Mouse (Mus musculus) liver, embryonic 16.5 days (tissue): ENCODE results near the gene Tldc1. TPM values are rescaled to one million over a fixed set of nuclear protein-coding genes. Genes with fewer than 3 reads are reported as not detected.

Source experiments
- ATAC-seq: fragments of 200-750 bp; cut with Nextera tagmentation; 2 replicates; pipeline ENCODE4 v1.8.0; 2017; ENCODE audit warnings: low read depth, mild to moderate bottlenecking, moderate number of reproducible peaks, moderate library complexity
- H3K27ac ChIP-seq: fragments of 300-500 bp; sonication (generic); 2 replicates; pipeline ENCODE4 v1.5.1; 2014; ENCODE audit warnings: mild to moderate bottlenecking, low read length
- H3K27me3 ChIP-seq: fragments of 300-500 bp; sonication (generic); 2 replicates; pipeline ENCODE4 v1.6.1; 2014; ENCODE audit warnings: low read depth, low read length, mixed read lengths; ENCODE audit not compliant: control insufficient read depth, insufficient read depth
- H3K36me3 ChIP-seq: fragments of 300-500 bp; sonication (generic); 2 replicates; pipeline ENCODE4 v1.6.1; 2014; ENCODE audit warnings: mild to moderate bottlenecking; ENCODE audit not compliant: control insufficient read depth, insufficient read depth
- H3K4me1 ChIP-seq: fragments of 300-500 bp; sonication (generic); 2 replicates; pipeline ENCODE4 v1.6.1; 2014; ENCODE audit warnings: low read depth, low read length, mixed read lengths; ENCODE audit not compliant: control insufficient read depth
- H3K4me2 ChIP-seq: fragments of 300-500 bp; sonication (generic); 2 replicates; pipeline ENCODE4 v1.6.1; 2014; ENCODE audit warnings: low read depth, low read length, mixed read lengths
- H3K4me3 ChIP-seq: fragments of 300-500 bp; sonication (generic); 2 replicates; pipeline ENCODE4 v1.5.1; 2014; ENCODE audit warnings: low read depth, mild to moderate bottlenecking, low read length
- H3K9ac ChIP-seq: fragments of 300-500 bp; sonication (generic); 2 replicates; pipeline ENCODE4 v1.6.1; 2014; ENCODE audit warnings: low read depth, low read length
- H3K9me3 ChIP-seq: fragments of 300-500 bp; sonication (generic); replicated peaks from 2 replicates; pipeline ENCODE4 v1.6.1; 2016; ENCODE audit warnings: low read length; ENCODE audit not compliant: control insufficient read depth
- WGBS: fragments of 180-500 bp; shearing (Covaris S2); extraction: QIAGEN DNeasy Blood & Tissue Kit; methylation state at CpG from one replicate; pipeline ENCODE4 v1.1.7; 2014; ENCODE audit not compliant: insufficient replicate concordance; 5-methylcytosine and 5-hydroxymethylcytosine counted together
- polyA plus RNA-seq: library from polyadenylated mRNA; unstranded; fragments of >200 nt; fragmentation: Nextera tagmentation; extraction: Ambion mirVana; gene quantifications from 2 replicates; pipeline ENCODE4 v1.2.1, GENCODE M21; 2015

The Tldc1 gene
- polyA plus RNA-seq, 1 experiment from 2014 or later: 4.7 TPM

GRCm38 (mm10) chr8:119791804-119792704, 13.8 kb upstream of the Tldc1 start:
- ATAC-seq: peak; percentile 86
- WGBS: 36% methylated on average over 16 of the region's 16 CpGs
- Histone ChIP-seq H3K4me1 (peaks cover 14% of the 10 kb centered on the region; the same call in 1 of the 2 replicates), H3K9ac (no peak overlapping the region), H3K4me3 (no peak overlapping the region), H3K9me3 (no peaks in the 10 kb centered on the region), H3K27me3 (no peaks in the 10 kb centered on the region), H3K27ac (peak overlapping the region; percentile 57; the same call in 1 of the 2 replicates), H3K4me2 (no peak overlapping the region), H3K36me3 (no peaks in the 10 kb centered on the region)

- no peak overlapping the region for H3K9ac ChIP-seq
- no peaks in the 10 kb centered on the region for H3K27me3 ChIP-seq
- H3K9me3 ChIP-seq: no peaks in the 10 kb centered on the region
- no peaks in the 10 kb centered on the region for H3K36me3 ChIP-seq
- H3K4me3 ChIP-seq: no peak overlapping the region
- 67% methylated on average over 7 of the region's 7 CpGs for WGBS
- no peak overlapping the region for H3K4me2 ChIP-seq
- peaks cover 15% of the 10 kb centered on the region for H3K4me1 ChIP-seq
- H3K27ac ChIP-seq: no peak overlapping the region
- no peak for ATAC-seq
Measured at GRCm38 (mm10) chr8:119789581-119789980, 11.4 kb upstream of the Tldc1 start.

- Histone ChIP-seq H3K36me3 (no peaks in the 10 kb centered on the region), H3K27me3 (no peaks in the 10 kb centered on the region), H3K9me3 (no peaks in the 10 kb centered on the region), H3K4me2 (no peak overlapping the region), H3K4me1 (peaks cover 16% of the 10 kb centered on the region), H3K4me3 (no peak overlapping the region), H3K9ac (no peak overlapping the region), H3K27ac (no peak overlapping the region)
- ATAC-seq: no peak
- WGBS: 66% methylated on average over 9 of the region's 9 CpGs
Measured at GRCm38 (mm10) chr8:119788607-119789381, 10.6 kb upstream of the Tldc1 start.

- Histone ChIP-seq H3K4me1 (peaks cover 16% of the 10 kb centered on the region), H3K4me2 (no peak overlapping the region), H3K27me3 (no peaks in the 10 kb centered on the region), H3K4me3 (no peak overlapping the region), H3K9me3 (no peaks in the 10 kb centered on the region), H3K36me3 (no peaks in the 10 kb centered on the region), H3K27ac (no peak overlapping the region), H3K9ac (no peak overlapping the region)
- no peak for ATAC-seq
- 23% methylated on average over 4 of the region's 4 CpGs for WGBS
Measured at GRCm38 (mm10) chr8:119787341-119787740, 9.1 kb upstream of the Tldc1 start.

GRCm38 (mm10) chr8:119786871-119787270, 8.7 kb upstream of the Tldc1 start:
- ATAC-seq: no peak
- WGBS: 35% methylated on average over 3 of the region's 3 CpGs
- Histone ChIP-seq H3K27ac (no peak overlapping the region), H3K9me3 (no peaks in the 10 kb centered on the region), H3K4me3 (no peak overlapping the region), H3K4me1 (peaks cover 13% of the 10 kb centered on the region), H3K9ac (no peak overlapping the region), H3K27me3 (no peaks in the 10 kb centered on the region), H3K36me3 (no peaks in the 10 kb centered on the region), H3K4me2 (no peak overlapping the region)

- WGBS: 57% methylated on average over 18 of the region's 18 CpGs
- ATAC-seq: no peak
- no peak overlapping the region for H3K9ac ChIP-seq
Measured at GRCm38 (mm10) chr8:119785764-119786405, 7.7 kb upstream of the Tldc1 start.

GRCm38 (mm10) chr8:119784676-119785075, 6.5 kb upstream of the Tldc1 start:
- Histone ChIP-seq H3K27ac (0 out of 2 replicates have a peak overlapping the region, but pooled peaks have one; percentile 21), H3K4me3 (no peak overlapping the region), H3K4me2 (no peak overlapping the region), H3K36me3 (no peaks in the 10 kb centered on the region), H3K9me3 (no peaks in the 10 kb centered on the region), H3K27me3 (no peaks in the 10 kb centered on the region), H3K4me1 (peaks cover 3% of the 10 kb centered on the region), H3K9ac (no peak overlapping the region)
- no peak for ATAC-seq
- WGBS: 71% methylated on average over 7 of the region's 7 CpGs

More at GRCm38 (mm10) chr8:119785764-119786405, 7.7 kb upstream of the Tldc1 start:
- H3K4me1 ChIP-seq: peaks cover 6% of the 10 kb centered on the region
- no peak overlapping the region for H3K4me2 ChIP-seq
- H3K9me3 ChIP-seq: no peaks in the 10 kb centered on the region
- no peaks in the 10 kb centered on the region for H3K27me3 ChIP-seq
- no peak overlapping the region for H3K27ac ChIP-seq
- H3K36me3 ChIP-seq: no peaks in the 10 kb centered on the region
- no peak overlapping the region for H3K4me3 ChIP-seq

GRCm38 (mm10) chr8:119784141-119784574, 5.9 kb upstream of the Tldc1 start:
- ATAC-seq: 0 out of 2 replicates have a peak, but pooled peaks have one; percentile 16
- Histone ChIP-seq H3K36me3 (no peaks in the 10 kb centered on the region), H3K27ac (peak overlapping the region; percentile 21), H3K4me3 (no peak overlapping the region), H3K27me3 (no peaks in the 10 kb centered on the region), H3K4me2 (no peak overlapping the region), H3K4me1 (peaks cover 3% of the 10 kb centered on the region), H3K9me3 (no peaks in the 10 kb centered on the region), H3K9ac (no peak overlapping the region)
- 37% methylated on average over 9 of the region's 9 CpGs for WGBS
